Mouse (Mus musculus) frontal cortex, postnatal 14 days (tissue): ENCODE measurements around the gene Mgat4d.
"Not testable (repeated sequence)": the region's sequence is repeated elsewhere in the genome, so short reads cannot be mapped to it uniquely, and the experiment has no call there.

ENCODE experiments used
- DNase-seq, 2 experiments: peaks; one replicate each; pipeline ENCODE4 v3.0.0; 2022; ENCODE audit warnings: low spot score in 2 of 2

Gene Mgat4d

DNA sequence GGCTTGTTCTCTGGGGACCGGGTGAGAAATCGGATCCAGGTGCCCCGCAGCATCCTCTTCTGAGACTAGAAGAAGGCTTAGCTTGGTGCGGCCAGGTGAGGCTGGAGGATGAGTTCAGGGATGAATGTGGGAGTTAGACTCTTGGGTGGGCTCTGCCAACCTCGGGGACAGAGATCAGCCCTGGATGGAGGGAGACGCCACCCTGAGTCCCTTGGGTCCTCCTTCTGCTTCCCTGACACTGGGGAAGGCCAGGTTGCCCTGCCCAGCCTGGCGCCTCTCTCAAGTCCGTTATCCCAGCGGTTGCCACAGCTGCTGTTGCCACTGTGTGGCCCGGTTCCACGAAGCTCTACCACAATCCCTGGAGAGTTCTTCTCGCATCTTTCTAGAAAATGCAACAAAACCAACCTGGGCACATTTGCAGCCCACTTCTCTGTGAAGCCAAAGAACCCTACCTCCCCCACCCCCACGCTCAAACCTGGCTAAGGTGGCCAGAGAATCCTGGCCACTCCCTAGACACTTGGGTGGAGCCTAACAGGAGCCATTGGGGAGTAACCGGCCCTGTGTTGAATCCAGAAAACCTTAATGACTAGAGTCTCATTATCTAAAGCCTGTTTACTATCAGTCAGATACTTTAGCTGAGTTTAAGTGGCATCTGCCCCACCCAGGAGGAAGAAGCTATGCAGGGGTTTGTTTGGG lies 41.9 kb downstream of the Mgat4d start:
- no peak for DNase-seq

DNA sequence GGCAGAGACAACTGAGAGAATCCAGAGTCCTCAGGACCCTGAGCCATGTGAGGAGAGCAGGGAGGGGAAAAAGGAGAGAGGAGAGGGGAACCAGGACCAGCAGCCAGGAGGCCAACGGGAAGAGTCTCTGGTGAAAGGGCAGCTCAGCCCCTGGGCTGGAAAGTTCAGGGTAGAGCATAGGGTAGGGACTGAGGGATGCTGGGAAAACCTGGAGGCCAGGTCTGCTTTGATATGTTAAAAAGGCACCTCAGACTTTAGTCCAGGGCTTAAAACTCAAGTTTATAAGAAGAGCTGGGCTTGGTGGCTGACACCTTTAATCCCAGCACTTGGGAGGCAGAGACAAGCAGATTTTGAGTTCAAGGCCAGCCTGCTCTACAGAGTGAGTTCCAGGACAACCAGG lies 44.2 kb downstream of the Mgat4d start:
- DNase-seq: no peak

DNA sequence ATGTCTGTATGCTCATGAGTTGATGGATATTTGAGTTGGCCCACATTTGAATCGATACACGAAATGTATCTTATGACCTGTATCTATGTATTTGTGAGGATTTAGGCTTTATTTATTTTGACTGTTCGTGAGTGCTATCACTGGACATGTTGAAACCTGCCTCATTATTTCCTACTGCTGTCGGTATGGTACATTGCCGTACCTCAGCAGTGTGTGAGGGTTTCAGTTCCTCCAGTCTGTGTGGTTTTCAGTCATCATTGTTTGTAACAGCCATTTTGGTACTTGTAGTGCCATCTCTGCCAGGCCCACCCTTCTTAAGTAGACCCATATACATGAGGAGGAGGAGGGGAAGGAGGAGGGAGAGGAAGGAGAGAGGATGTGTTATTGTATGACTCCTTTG lies 46.1 kb downstream of the Mgat4d start:
- no peak for DNase-seq

DNA sequence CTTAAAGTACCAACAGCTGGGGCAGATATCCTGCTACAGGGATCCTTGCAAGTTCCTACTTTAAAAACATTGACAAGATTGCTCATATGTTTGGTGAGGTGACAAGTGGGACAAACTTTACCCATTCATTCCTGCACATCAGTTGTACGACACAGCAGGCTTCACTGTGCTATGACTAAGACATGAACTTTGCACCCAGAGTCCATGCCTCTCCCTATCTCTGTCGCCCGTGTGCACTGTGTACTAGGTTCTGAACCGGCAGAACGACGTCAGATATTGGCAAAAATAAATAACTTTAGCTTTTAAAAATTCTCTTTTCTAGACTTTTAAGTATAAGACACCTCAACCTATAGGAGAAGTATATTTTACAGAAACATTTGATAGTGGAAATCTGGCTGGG lies 48.4 kb downstream of the Mgat4d start:
- no peak for DNase-seq

DNA sequence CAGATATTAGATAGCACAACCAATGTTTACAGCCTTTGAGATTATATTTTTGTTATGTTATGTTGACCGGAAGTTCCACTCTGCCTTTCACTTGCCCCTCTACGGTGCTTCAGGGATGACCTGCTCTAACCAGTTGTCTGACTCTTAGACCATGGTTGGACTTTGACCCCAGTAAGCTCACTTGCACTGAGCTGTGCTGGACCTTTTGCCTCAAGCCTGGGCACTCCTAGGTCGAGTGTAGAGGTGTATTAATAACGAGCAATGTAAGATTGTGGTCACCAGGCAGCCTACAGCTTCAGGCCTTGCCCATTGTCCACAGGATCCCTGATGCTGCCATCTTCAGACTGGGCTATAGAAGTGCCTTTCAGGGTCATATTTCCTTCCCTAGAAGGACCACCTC lies 49.5 kb downstream of the Mgat4d start:
- DNase-seq: no peak

DNA sequence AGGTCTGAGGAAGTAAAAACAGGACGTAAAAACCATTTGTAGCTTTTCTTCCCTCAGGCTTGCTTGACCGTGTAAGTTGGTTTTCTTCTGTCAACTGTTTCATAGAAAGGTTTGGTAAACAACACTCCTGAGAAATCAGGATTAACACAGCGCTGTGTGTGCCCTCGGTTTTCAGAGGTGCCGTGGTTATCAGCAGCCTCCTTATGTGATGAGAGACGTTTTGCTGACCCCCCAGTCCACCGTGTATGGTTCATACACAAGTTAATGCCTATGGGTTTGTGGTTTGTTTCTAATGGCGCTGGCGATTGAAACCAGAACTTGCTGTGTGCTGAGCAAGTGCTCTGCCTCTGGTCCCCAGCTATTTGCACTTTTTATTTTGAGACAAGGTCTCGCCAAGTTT lies 57.3 kb downstream of the Mgat4d start:
- DNase-seq: no peak

DNA sequence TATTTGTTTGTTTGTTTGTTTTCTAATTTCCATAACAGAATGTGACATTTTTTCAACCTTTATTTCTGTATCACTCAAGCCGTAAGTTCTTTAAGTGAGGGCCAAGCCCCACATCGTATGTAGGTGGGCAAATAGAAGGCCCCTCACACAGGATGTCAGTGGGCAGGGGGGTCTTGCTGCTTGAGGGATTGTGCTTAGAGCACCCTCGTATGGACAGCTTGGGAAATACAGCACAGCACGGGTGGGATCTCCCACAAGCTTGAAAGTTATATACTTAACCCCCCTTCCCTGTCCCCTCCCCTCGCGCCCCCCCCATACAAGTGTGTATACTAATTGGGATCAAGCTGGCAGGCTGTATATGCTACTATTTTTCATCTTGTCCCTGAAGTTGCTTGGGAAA lies 58.6 kb downstream of the Mgat4d start:
- DNase-seq: no peak

DNA sequence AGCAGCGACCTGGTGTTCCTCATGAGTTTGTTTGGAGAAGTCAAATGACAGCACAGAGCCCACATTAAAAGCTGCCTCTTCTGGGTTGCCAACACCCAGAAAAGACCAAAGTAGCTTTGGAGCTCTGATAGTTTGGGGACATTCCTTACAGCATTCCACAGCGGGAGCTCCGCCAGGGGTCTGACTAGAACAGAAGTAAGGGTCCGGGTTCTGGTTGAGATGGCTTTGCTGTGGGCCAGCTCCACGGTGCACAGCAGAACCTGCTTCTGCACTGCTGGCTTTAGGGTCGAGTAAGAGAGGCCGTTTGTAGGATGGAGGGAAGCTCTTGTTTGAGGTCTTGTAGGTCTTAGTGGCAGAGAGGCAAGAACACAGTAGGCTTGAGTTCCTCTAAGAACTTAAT lies 60.2 kb downstream of the Mgat4d start:
- DNase-seq: no peak

DNA sequence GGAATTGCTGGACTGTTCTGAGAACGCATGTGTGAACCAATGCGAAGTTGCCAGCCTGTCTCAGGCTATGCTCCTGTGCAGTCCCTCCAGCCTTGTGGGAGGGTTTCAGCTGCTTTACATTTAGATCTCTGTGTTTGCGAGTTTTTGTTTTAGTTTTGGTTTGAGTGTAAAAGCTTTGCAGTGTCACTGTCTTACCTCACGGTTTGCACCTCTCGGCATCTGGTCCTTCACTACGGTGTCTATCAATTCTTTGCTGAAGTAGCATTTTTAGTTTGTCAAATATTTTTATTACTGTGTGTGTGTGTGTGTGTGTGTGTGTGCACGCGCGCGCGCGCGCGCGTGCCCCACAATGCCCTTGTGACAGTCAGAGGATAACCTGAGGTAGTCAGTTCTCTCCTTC lies 68.6 kb downstream of the Mgat4d start:
- no peak for DNase-seq

DNA sequence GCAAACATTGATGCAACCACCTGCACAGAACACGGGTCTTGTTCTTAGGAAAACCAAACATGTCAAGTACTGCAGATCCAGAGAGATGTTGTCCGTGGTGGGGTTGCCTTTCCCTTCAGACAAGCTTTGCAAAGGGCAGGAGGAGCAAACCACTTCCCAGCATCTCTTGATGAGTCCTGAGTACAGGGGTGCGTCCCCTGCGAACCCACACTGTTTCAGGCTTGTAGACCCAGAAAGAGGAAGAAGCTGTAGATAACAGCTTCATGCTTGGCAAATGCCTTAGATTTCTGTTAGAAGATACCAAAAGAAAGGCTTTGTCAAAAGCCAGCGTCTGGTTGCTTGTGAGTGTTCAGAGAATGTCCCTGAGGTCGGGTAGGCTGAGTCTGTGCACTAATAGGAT lies 69.7 kb downstream of the Mgat4d start:
- no peak for DNase-seq

DNA sequence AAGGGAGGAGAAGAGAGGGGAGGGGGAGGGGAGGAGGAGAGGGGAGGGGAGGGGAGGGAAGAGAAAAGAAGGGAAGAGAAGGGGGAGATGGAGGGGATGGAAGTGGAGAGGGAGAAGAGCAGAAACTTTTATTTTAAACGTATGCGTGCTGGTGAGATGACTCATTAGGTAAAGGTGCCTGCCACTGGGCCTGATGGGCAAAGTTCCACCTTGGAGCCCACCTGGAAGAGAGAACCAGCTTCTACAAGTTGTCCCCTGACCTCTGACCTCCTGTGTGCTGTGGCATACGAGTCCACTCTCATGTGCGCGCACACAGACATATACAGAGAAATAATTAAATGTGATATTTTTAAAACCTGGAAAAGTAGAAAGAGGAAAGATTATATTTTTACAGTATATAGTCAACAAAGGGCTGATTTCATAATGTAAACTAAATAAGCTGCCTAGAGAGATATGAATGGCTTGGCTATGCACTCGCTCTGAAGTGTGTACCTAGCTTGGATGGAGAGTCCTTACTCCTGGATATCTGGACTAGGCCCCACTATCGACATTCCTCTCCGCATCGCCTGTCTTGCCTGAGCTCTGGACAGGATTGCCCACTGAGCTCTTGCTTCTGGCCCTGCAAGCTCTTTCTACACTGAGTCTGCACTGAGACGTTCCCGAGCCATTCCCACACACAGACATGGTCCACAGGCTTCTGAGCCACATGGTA lies 70.7 kb downstream of the Mgat4d start:
- no peak for DNase-seq

DNA sequence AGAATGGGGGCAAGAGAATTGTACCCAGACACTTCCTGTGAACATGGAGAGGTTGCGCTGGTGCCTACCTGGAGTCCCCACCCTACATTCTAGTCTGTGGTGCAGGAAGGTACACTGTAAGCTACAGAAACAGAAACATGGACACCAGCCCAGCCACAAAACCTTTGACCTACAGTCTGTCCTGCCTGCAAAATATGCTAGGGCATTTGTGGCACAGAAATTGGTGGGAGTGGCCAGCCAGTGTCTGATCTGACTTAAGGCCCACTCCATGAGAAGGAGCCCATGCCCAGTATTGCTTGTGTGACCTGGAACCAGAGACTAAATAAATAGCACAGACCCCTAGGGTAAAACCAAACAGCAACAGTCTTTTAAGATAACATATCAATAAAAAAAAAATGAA lies 73.1 kb downstream of the Mgat4d start:
- DNase-seq: no peak

DNA sequence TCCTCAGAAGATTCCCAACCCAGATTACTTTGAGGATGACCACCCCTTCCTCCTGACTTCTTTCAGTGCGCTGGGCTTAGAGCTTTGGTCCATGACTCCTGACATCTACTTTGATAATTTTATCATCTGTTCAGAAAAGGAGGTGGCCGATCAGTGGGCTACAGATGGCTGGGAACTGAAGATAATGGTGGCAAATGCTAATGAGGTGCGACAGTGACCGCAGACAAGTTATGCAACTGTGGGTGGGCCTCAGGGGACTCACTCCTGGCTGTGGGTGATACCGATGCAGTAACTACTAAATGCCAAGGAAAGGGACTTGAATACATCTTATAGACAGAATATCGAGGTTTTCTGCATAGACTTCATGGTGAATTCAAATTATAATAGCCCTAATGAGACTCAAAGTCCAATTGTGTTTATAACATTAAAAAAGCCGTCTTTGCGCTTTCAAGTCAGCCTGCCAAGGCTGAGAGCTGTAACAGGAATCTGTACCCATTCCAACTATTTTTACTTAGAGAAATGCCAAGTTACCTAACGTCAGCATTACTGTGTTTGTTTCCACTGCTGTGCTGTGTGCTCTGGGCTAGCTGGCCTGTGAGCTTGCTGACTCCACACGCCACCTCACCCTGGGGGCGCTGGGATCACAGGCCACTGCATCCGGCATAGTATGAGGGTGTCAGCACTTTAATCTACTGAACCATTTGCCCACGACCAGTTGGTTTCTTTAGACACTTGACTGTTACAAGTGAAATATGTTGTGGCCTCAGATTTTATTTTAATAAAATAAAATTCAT lies 75.0 kb downstream of the Mgat4d start:
- DNase-seq: no peak

DNA sequence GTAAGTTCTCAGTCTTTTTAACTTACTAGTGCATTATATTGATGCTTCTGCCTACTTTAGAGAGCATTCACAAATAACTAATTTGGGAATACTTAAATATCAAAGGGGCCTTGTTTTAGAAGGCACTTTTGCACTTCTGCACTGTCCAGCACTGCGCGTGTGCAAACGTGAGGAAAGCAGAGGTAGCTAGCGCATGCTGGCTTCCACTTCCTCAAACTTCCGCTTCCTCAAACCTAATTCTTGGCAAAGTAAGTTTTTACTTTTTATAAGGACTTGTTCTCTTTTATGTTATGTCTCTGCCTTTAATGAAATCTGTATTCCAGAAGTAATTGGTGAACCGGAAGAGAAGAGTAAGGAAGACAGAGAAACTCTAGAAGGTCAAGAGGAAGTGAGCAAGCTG lies 76.9 kb downstream of the Mgat4d start:
- no peak for DNase-seq

DNA sequence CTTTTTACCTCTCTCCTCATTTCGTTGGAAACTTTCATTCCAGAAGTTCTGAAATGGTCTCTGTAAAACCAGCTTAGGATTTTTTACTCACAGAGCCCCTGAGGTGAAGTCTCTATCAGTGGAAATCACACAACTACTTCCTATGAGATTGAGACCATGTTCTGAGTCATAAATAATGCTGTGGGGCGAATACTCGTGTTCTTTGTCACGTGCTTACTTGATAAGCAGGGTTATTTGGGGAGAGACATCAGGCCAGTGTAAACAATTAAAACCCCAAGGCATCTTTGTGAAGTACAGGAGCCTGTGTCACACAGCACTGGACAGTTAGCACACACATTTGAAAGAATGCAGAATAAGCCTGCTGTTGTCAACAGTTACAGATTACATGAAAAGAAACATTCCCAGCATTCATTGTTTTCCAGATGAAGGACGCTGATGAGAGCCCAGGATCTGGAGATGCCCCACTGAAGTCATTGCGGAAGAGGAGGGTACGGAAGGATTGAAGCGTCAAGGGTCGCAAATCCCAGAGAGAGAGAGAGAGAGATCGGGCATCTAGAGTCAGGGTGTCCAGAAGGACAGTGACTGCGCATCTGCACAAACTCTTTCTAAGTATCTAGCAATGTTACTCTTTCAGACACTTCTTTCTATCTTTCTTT lies 78.0 kb downstream of the Mgat4d start:
- no peak for DNase-seq

DNA sequence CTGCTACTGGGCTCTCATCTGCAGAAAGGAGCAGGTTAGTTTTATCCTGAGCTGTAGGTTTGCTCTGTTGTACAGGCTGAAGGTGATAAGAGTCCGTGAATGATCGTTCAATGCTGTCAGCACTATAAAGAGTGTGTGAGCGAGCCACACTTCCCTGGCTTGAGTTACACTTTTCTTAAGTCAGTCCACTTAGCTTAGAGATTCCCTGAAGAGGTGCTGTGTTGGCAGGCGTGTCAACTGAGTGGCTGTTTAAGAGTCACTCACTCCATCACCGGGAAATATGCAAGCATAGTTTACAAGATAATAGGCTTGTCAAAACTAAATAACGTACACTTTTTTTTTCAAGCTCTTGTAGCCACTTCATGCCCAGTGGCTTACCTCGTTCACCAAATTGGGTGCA lies 78.7 kb downstream of the Mgat4d start:
- no peak for DNase-seq

DNA sequence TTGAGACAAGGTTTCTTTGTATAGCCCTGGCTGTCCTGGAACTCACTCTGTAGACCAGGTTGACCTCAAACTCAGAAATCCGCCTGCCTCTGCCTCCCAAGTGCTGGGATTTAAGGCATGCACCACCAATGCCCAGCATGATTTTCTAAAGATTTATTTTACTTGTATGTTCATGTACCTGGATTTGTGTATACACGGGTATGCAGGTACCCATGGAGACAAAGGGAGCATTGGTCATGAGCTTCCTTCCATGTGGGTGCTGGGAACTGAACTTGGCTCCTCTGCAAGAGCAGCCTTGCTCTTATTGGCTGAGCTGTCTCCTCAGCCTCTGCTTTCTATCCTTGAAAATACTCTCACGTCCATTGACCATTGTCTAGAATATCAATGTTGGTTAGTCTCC lies 80.3 kb downstream of the Mgat4d start:
- DNase-seq: not testable (repeated sequence)

DNA sequence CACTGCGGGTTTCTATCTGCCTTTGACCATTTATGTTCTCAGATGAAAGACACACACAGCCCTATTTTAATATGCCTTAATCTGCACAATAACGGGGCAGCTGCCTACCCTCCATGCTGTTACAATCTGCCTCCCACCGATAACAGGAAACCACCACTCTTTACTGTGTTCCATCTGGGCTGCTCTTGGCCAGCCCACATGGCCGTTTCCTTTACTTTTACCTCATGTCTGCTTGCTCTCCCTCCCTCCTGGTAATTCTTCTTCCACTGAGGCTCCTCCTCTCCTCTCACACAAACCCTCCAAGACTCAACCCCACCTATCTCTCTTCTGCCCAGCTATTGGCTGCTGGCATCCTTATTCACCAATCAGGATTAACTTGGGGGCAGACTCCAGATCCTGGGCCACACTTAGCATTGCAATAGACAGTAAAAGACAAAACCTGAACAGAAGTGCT lies 80.8 kb downstream of the Mgat4d start:
- DNase-seq: no peak
